Mouse (Mus musculus): ENCODE results near the gene Setd7.

GRCm38 (mm10) chr3:51544442-51545128 is 16.1 kb downstream of the Setd7 start:
- no peak for TF ChIP-seq RAD21 (IDR thresholded peaks at IDR 0.05; ENCODE audit: low read depth, low read length)
- no peak for TF ChIP-seq POLR2A (IDR thresholded peaks at IDR 0.05; ENCODE audit: control insufficient read depth in 1 of 2, insufficient read depth in 1 of 2, low read depth in 1 of 2, low read length in 2 of 2, poor library complexity in 1 of 2)
- no peak for TF ChIP-seq ELF1 (IDR thresholded peaks at IDR 0.05; ENCODE audit: low read depth, low read length)
- no peak for TF ChIP-seq CTCF (IDR thresholded peaks at IDR 0.05 in 2 of 3, conservative IDR thresholded peaks at IDR 0.05 in 1 of 3; ENCODE audit: control insufficient read depth in 1 of 3, insufficient read depth in 1 of 3, low read depth in 2 of 3, low read length in 3 of 3, poor library complexity in 1 of 3, severe bottlenecking in 1 of 3)
- TF ChIP-seq MAFK (IDR thresholded peaks at IDR 0.05; ENCODE audit: borderline replicate concordance, low read depth, low read length), result no peak
- no peak for TF ChIP-seq MAZ (IDR thresholded peaks at IDR 0.05; ENCODE audit: low read depth, low read length)
- no peak for TF ChIP-seq E2F4 (IDR thresholded peaks at IDR 0.05; ENCODE audit: borderline replicate concordance, low read depth, low read length)
- TF ChIP-seq MAX (IDR thresholded peaks at IDR 0.05; ENCODE audit: low read length), result no peak
- TF ChIP-seq TAL1 (IDR thresholded peaks at IDR 0.05; ENCODE audit: low read length), result no peak
- TF ChIP-seq USF1 (IDR thresholded peaks at IDR 0.05; ENCODE audit: low read depth, low read length), result no peak
- TF ChIP-seq POLR2AphosphoS2 (IDR thresholded peaks at IDR 0.05; ENCODE audit: low read length), result no peak
